Mouse (Mus musculus) testis, adult 2 months (tissue): ENCODE measurements at regions not wholly inside any gene's neighbourhood (a gene's known extent, or its start where the extent isn't known, plus 50 kb on each side); places are given as distances from the start of the nearest gene placed in this dataset.

Experiments
- CTCF ChIP-seq: fragments of 200-500 bp; IDR thresholded peaks from 2 replicates; pipeline ENCODE4 v1.5.1; 2012; ENCODE audit warnings: low read depth, mild to moderate bottlenecking, inconsistent platforms, low read length, moderate library complexity; ENCODE audit not compliant: control insufficient read depth, insufficient read depth, insufficient replicate concordance
- POLR2A ChIP-seq: fragments of 200-500 bp; IDR thresholded peaks from 2 replicates; pipeline ENCODE4 v1.6.1; 2012; ENCODE audit warnings: low read depth, mild to moderate bottlenecking, inconsistent platforms, low read length, moderate library complexity; ENCODE audit not compliant: control insufficient read depth

DNA sequence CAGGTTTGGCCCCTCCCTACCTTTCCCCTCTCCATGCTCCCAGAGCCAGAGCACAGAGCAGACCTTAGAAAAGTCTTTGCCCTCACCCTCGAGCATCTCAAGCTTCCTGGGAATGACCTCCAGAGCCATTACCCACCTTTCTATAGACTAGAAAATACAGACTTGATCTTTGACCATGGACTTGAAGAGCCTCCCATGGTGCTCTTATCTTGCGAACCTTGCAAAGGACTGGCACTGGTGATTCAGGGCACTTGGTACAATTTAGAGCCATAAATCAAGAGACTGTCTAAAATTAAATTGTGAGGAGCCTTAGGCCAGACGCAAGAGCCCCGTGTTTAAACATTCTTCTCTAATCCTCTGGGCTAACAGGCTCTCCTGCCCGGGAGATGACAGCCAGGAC, 498.9 kb downstream of the Tns1 start:
- TF ChIP-seq POLR2A (no peak), CTCF (no peak)
